Mouse (Mus musculus) neural tube, embryonic 13.5 days (tissue): ENCODE data around the gene Tmbim1. TPM values are rescaled to one million over a fixed set of nuclear protein-coding genes. Genes with fewer than 3 reads are reported as not detected.
"Not testable (repeated sequence)": the region's sequence is repeated elsewhere in the genome, so short reads cannot be mapped to it uniquely, and the experiment has no call there.

ENCODE experiments used
- ATAC-seq: fragments of 200-750 bp; cut with Nextera tagmentation; 2 replicates; pipeline ENCODE4 v1.8.0; 2017; ENCODE audit warnings: low read depth, mild to moderate bottlenecking, moderate TSS enrichment, moderate library complexity
- H3K27ac ChIP-seq: fragments of 300-500 bp; sonication (generic); replicated peaks from 2 replicates; pipeline ENCODE4 v1.5.1; 2015; ENCODE audit warnings: moderate library complexity, mild to moderate bottlenecking, inconsistent platforms
- H3K27me3 ChIP-seq: fragments of 300-500 bp; sonication (generic); 2 replicates; pipeline ENCODE4 v1.6.1; 2015; ENCODE audit warnings: mild to moderate bottlenecking, inconsistent platforms
- H3K36me3 ChIP-seq: fragments of 300-500 bp; sonication (generic); 2 replicates; pipeline ENCODE4 v1.6.1; 2015; ENCODE audit warnings: mild to moderate bottlenecking, inconsistent platforms
- H3K4me1 ChIP-seq: fragments of 300-500 bp; sonication (generic); replicated peaks from 2 replicates; pipeline ENCODE4 v1.6.1; 2015; ENCODE audit warnings: inconsistent platforms
- H3K4me2 ChIP-seq: fragments of 300-500 bp; sonication (generic); 2 replicates; pipeline ENCODE4 v1.6.1; 2015; ENCODE audit warnings: inconsistent platforms, mild to moderate bottlenecking, moderate library complexity
- H3K4me3 ChIP-seq: fragments of 300-500 bp; sonication (generic); 2 replicates; pipeline ENCODE4 v1.5.1; 2015; ENCODE audit warnings: mild to moderate bottlenecking, inconsistent platforms
- H3K9ac ChIP-seq: fragments of 300-500 bp; sonication (generic); 2 replicates; pipeline ENCODE4 v1.6.1; 2015; ENCODE audit warnings: moderate library complexity, mild to moderate bottlenecking, inconsistent platforms
- H3K9me3 ChIP-seq: fragments of 300-500 bp; sonication (generic); 2 replicates; pipeline ENCODE4 v1.6.1; 2016; ENCODE audit warnings: inconsistent platforms
- WGBS: fragments of 180-500 bp; shearing (Covaris S2); methylation state at CpG from one replicate; pipeline ENCODE4 v1.1.7; 2015; 5-methylcytosine and 5-hydroxymethylcytosine counted together
- polyA plus RNA-seq: library from polyadenylated mRNA; unstranded; fragments of >200 nt; fragmentation: Nextera tagmentation; extraction: Ambion mirVana; gene quantifications from 2 replicates; pipeline ENCODE4 v1.2.1, GENCODE M21; 2015

Tmbim1 gene
- polyA plus RNA-seq, 1 experiment from 2014 or later = 10.9 TPM

GRCm38 (mm10) chr1:74292331-74293020 lies 12.9 kb downstream of the Tmbim1 start:
- Histone ChIP-seq H3K27me3 (no peaks in the 10 kb centered on the region), H3K9me3 (no peaks in the 10 kb centered on the region), H3K4me2 (no peak overlapping the region), H3K27ac (no peak overlapping the region), H3K36me3 (peaks cover 63% of the 10 kb centered on the region), H3K4me3 (no peak overlapping the region), H3K9ac (no peak overlapping the region), H3K4me1 (peaks cover 32% of the 10 kb centered on the region)
- 88% methylated on average over 11 of the region's 11 CpGs for WGBS
- no peak for ATAC-seq

GRCm38 (mm10) chr1:74290141-74290540 lies 15.3 kb downstream of the Tmbim1 start:
- Histone ChIP-seq H3K4me1 (peaks cover 27% of the 10 kb centered on the region), H3K4me3 (no peak overlapping the region), H3K9ac (no peak overlapping the region), H3K9me3 (no peaks in the 10 kb centered on the region), H3K4me2 (no peak overlapping the region), H3K27ac (0 out of 2 replicates have a peak overlapping the region, but pooled peaks have one; percentile 3), H3K36me3 (peaks cover 57% of the 10 kb centered on the region), H3K27me3 (no peaks in the 10 kb centered on the region)
- no peak for ATAC-seq
- WGBS = 94% methylated on average over 5 of the region's 5 CpGs

GRCm38 (mm10) chr1:74289740-74290139 lies 15.7 kb downstream of the Tmbim1 start:
- 85% methylated on average over 2 of the region's 2 CpGs for WGBS
- H3K4me1 ChIP-seq = peaks cover 23% of the 10 kb centered on the region
- no peaks in the 10 kb centered on the region for H3K27me3 ChIP-seq

GRCm38 (mm10) chr1:74289248-74289647 lies 16.2 kb downstream of the Tmbim1 start:
- Histone ChIP-seq H3K4me1 (peaks cover 22% of the 10 kb centered on the region), H3K9me3 (no peaks in the 10 kb centered on the region), H3K27me3 (no peaks in the 10 kb centered on the region), H3K36me3 (peaks cover 53% of the 10 kb centered on the region), H3K4me2 (no peak overlapping the region), H3K27ac (0 out of 2 replicates have a peak overlapping the region, but pooled peaks have one; percentile 38), H3K4me3 (no peak overlapping the region), H3K9ac (no peak overlapping the region)
- no peak for ATAC-seq
- WGBS = 91% methylated on average over 9 of the region's 9 CpGs

More at GRCm38 (mm10) chr1:74289740-74290139, 15.7 kb downstream of the Tmbim1 start:
- Histone ChIP-seq H3K27ac (0 out of 2 replicates have a peak overlapping the region, but pooled peaks have one; percentile 42), H3K9me3 (no peaks in the 10 kb centered on the region), H3K9ac (no peak overlapping the region), H3K36me3 (peaks cover 53% of the 10 kb centered on the region), H3K4me3 (no peak overlapping the region), H3K4me2 (no peak overlapping the region)
- ATAC-seq = no peak

- H3K4me2 ChIP-seq = no peak overlapping the region
- H3K4me1 ChIP-seq = peaks cover 29% of the 10 kb centered on the region
- H3K4me3 ChIP-seq = no peak overlapping the region
- H3K27ac ChIP-seq = 0 out of 2 replicates have a peak overlapping the region, but pooled peaks have one; percentile 38
- H3K36me3 ChIP-seq = peaks cover 48% of the 10 kb centered on the region
- no peaks in the 10 kb centered on the region for H3K27me3 ChIP-seq
- no peak overlapping the region for H3K9ac ChIP-seq
- H3K9me3 ChIP-seq = no peaks in the 10 kb centered on the region
- no peak for ATAC-seq
- WGBS = 81% methylated on average over 4 of the region's 4 CpGs
These were observed 17.1 kb downstream of the Tmbim1 start for GRCm38 (mm10) chr1:74288327-74288726.

GRCm38 (mm10) chr1:74286869-74287607 lies 18.4 kb downstream of the Tmbim1 start:
- H3K4me1 ChIP-seq = peaks cover 40% of the 10 kb centered on the region
- not testable (repeated sequence) for H3K27ac ChIP-seq, H3K4me2 ChIP-seq, H3K9ac ChIP-seq, ATAC-seq, H3K4me3 ChIP-seq, H3K27me3 ChIP-seq, H3K9me3 ChIP-seq
- WGBS = 53% methylated on average over 16 of the region's 17 CpGs
- H3K36me3 ChIP-seq = peaks cover 48% of the 10 kb centered on the region

- Histone ChIP-seq H3K4me2 (peak overlapping the region; percentile 86), H3K9ac (peak overlapping the region; percentile 83), H3K4me3 (peak overlapping the region; percentile 79), H3K27ac (peak overlapping the region; percentile 42; the same call in 1 of the 2 replicates), H3K9me3 (no peaks in the 10 kb centered on the region), H3K36me3 (peaks cover 49% of the 10 kb centered on the region), H3K27me3 (no peaks in the 10 kb centered on the region), H3K4me1 (peaks cover 40% of the 10 kb centered on the region)
- WGBS = 4% methylated on average over 23 of the region's 23 CpGs
- ATAC-seq = no peak; the same call in 1 of the 2 replicates
These were observed 20.0 kb downstream of the Tmbim1 start for GRCm38 (mm10) chr1:74285212-74286010.

- Histone ChIP-seq H3K27me3 (no peaks in the 10 kb centered on the region), H3K9ac (peak within 1 kb of the TSS; percentile 87), H3K4me1 (peaks cover 40% of the 10 kb centered on the region), H3K4me2 (peak within 1 kb of the TSS; percentile 86), H3K27ac (peak within 1 kb of the TSS; percentile 82), H3K9me3 (no peaks in the 10 kb centered on the region), H3K4me3 (peak within 1 kb of the TSS; percentile 79), H3K36me3 (peaks cover 49% of the 10 kb centered on the region)
- WGBS = under 1% methylated on average over 56 of the region's 56 CpGs
- peak; percentile 98 for ATAC-seq
These were observed 20.8 kb downstream of the Tmbim1 start, which contains the start of the genes Aamp and Pnkd for GRCm38 (mm10) chr1:74284543-74285160. Gene Aamp, minus strand, starts transcription at chr1:74284738. Gene Pnkd, plus strand, starts transcription at chr1:74284930.

GRCm38 (mm10) chr1:74283686-74284463 lies 21.5 kb downstream of the Tmbim1 start:
- peaks cover 40% of the 10 kb centered on the region for H3K4me1 ChIP-seq
- peak overlapping the region; percentile 79 for H3K4me3 ChIP-seq
- peak overlapping the region; percentile 75 for H3K4me2 ChIP-seq
- peak; percentile 70 for ATAC-seq
- peak overlapping the region; percentile 82 for H3K27ac ChIP-seq
- 14% methylated on average over 15 of the region's 15 CpGs for WGBS
- no peaks in the 10 kb centered on the region for H3K9me3 ChIP-seq
- peak overlapping the region; percentile 87 for H3K9ac ChIP-seq
- no peaks in the 10 kb centered on the region for H3K27me3 ChIP-seq
- H3K36me3 ChIP-seq = peaks cover 53% of the 10 kb centered on the region

- Histone ChIP-seq H3K9ac (peak overlapping the region; percentile 43; the same call in 1 of the 2 replicates), H3K27ac (no peak overlapping the region), H3K4me1 (peaks cover 36% of the 10 kb centered on the region), H3K9me3 (no peaks in the 10 kb centered on the region), H3K4me2 (peak overlapping the region; percentile 75), H3K27me3 (no peaks in the 10 kb centered on the region), H3K4me3 (no peak overlapping the region), H3K36me3 (peaks cover 51% of the 10 kb centered on the region)
- 88% methylated on average over 10 of the region's 10 CpGs for WGBS
- ATAC-seq = no peak
These were observed 22.4 kb downstream of the Tmbim1 start for GRCm38 (mm10) chr1:74282896-74283625.
